Mouse (Mus musculus) bone marrow macrophage, adult 2 months (primary cell): Measurements from ENCODE around the gene Myh9.
"Not testable (repeated sequence)": the region's sequence is repeated elsewhere in the genome, so short reads cannot be mapped to it uniquely, and the experiment has no call there.

Source experiments
- CTCF ChIP-seq: IDR thresholded peaks from 2 replicates; pipeline ENCODE4 v1.5.1; 2012; ENCODE audit warnings: low read depth, mild to moderate bottlenecking, low read length, moderate library complexity
- POLR2A ChIP-seq: IDR thresholded peaks from 2 replicates; pipeline ENCODE4 v1.6.1; 2012; ENCODE audit warnings: mild to moderate bottlenecking, low read depth, low read length, borderline replicate concordance

GRCm38 (mm10) chr15:77728739-77729138, 113.2 kb downstream of the Myh9 start, which contains the start of gene Apol9b:
- TF ChIP-seq CTCF, POLR2A: not testable (repeated sequence)
